Mouse (Mus musculus): ENCODE measurements at regions not wholly inside any gene's neighbourhood (a gene's known extent, or its start where the extent isn't known, plus 50 kb on each side); places are given as distances from the start of the nearest gene placed in this dataset.

- Histone ChIP-seq H3K27me3 (ENCODE audit: insufficient read depth, low read length) (no peaks in the 10 kb centered on the region), H3K27ac (no peak overlapping the region), H3K9ac (ENCODE audit: low read depth, low read length) (no peak overlapping the region), H3K9me3 (replicated peaks; ENCODE audit: low read length) (no peaks in the 10 kb centered on the region), H3K4me1 (replicated peaks; ENCODE audit: insufficient read depth, low read length) (no peaks in the 10 kb centered on the region), H3K4me3 (replicated peaks; ENCODE audit: low read depth, low read length) (no peak overlapping the region), H3K36me3 (ENCODE audit: insufficient read depth, low read length) (no peaks in the 10 kb centered on the region), H3K4me2 (ENCODE audit: low read length) (no peak overlapping the region)
- DNase-seq (ENCODE audit: low spot score) = no peak
- TF ChIP-seq CTCF (IDR thresholded peaks at IDR 0.05; ENCODE audit: low read depth) = no peak
- 80% methylated on average over 2 of the region's 2 CpGs for WGBS
- no peak for ATAC-seq (replicated peaks; ENCODE audit: low FRiP score, low read depth)
Measured at GRCm38 (mm10) chr8:87264999-87265398, 207.4 kb downstream of the Cbln1 start.

GRCm38 (mm10) chr8:87260305-87260704, 212.1 kb downstream of the Cbln1 start:
- no peaks in the 10 kb centered on the region for H3K4me1 ChIP-seq (replicated peaks; ENCODE audit: insufficient read depth, low read length)
- no peak overlapping the region for H3K4me2 ChIP-seq (ENCODE audit: low read length)
- H3K9ac ChIP-seq (ENCODE audit: low read depth, low read length) = no peak overlapping the region
- H3K36me3 ChIP-seq (ENCODE audit: insufficient read depth, low read length) = no peaks in the 10 kb centered on the region
- H3K27me3 ChIP-seq (ENCODE audit: insufficient read depth, low read length) = no peaks in the 10 kb centered on the region
- no peak overlapping the region for H3K27ac ChIP-seq
- TF ChIP-seq CTCF (IDR thresholded peaks at IDR 0.05; ENCODE audit: low read depth) = no peak
- whole genome bisulfite sequencing = 62% methylated on average over 2 of the region's 2 CpGs
- ATAC-seq (replicated peaks; ENCODE audit: low FRiP score, low read depth) (no peak), DNase-seq (ENCODE audit: low spot score) (no peak)
- no peak overlapping the region for H3K4me3 ChIP-seq (replicated peaks; ENCODE audit: low read depth, low read length)
- H3K9me3 ChIP-seq (replicated peaks; ENCODE audit: low read length) = no peaks in the 10 kb centered on the region

GRCm38 (mm10) chr8:87242681-87243080, 229.7 kb downstream of the Cbln1 start:
- no peak overlapping the region for H3K4me2 ChIP-seq (ENCODE audit: low read length)
- 78% methylated on average over 2 of the region's 2 CpGs for WGBS
- ATAC-seq (replicated peaks; ENCODE audit: low FRiP score, low read depth) = no peak

GRCm38 (mm10) chr8:87237181-87237580, 235.2 kb downstream of the Cbln1 start:
- Histone ChIP-seq H3K27me3 (ENCODE audit: insufficient read depth, low read length) (no peaks in the 10 kb centered on the region), H3K36me3 (ENCODE audit: insufficient read depth, low read length) (no peaks in the 10 kb centered on the region), H3K27ac (no peak overlapping the region), H3K4me2 (ENCODE audit: low read length) (no peak overlapping the region), H3K4me3 (replicated peaks; ENCODE audit: low read depth, low read length) (no peak overlapping the region), H3K9me3 (replicated peaks; ENCODE audit: low read length) (no peaks in the 10 kb centered on the region), H3K9ac (ENCODE audit: low read depth, low read length) (no peak overlapping the region), H3K4me1 (replicated peaks; ENCODE audit: insufficient read depth, low read length) (peaks cover 9% of the 10 kb centered on the region; the same call in 1 of the 2 replicates)
- ATAC-seq (replicated peaks; ENCODE audit: low FRiP score, low read depth) (no peak; the same call in 1 of the 2 replicates), DNase-seq (ENCODE audit: low spot score) (no peak)
- WGBS = 73% methylated on average over 7 of the region's 7 CpGs
- no peak for TF ChIP-seq CTCF (IDR thresholded peaks at IDR 0.05; ENCODE audit: low read depth)

More at GRCm38 (mm10) chr8:87242681-87243080, 229.7 kb downstream of the Cbln1 start:
- H3K9ac ChIP-seq (ENCODE audit: low read depth, low read length) = no peak overlapping the region
- no peak for DNase-seq (ENCODE audit: low spot score)
- no peaks in the 10 kb centered on the region for H3K4me1 ChIP-seq (replicated peaks; ENCODE audit: insufficient read depth, low read length)
- H3K4me3 ChIP-seq (replicated peaks; ENCODE audit: low read depth, low read length) = no peak overlapping the region
- H3K27ac ChIP-seq = no peak overlapping the region
- no peaks in the 10 kb centered on the region for H3K27me3 ChIP-seq (ENCODE audit: insufficient read depth, low read length)
- H3K9me3 ChIP-seq (replicated peaks; ENCODE audit: low read length) = no peaks in the 10 kb centered on the region
- no peak for TF ChIP-seq CTCF (IDR thresholded peaks at IDR 0.05; ENCODE audit: low read depth)
- no peaks in the 10 kb centered on the region for H3K36me3 ChIP-seq (ENCODE audit: insufficient read depth, low read length)

- H3K27ac ChIP-seq = no peak overlapping the region
- peaks cover 9% of the 10 kb centered on the region; the same call in 1 of the 2 replicates for H3K4me1 ChIP-seq (replicated peaks; ENCODE audit: insufficient read depth, low read length)
- no peak overlapping the region for H3K4me2 ChIP-seq (ENCODE audit: low read length)
- no peaks in the 10 kb centered on the region for H3K36me3 ChIP-seq (ENCODE audit: insufficient read depth, low read length)
- no peak overlapping the region for H3K9ac ChIP-seq (ENCODE audit: low read depth, low read length)
- no peak overlapping the region for H3K4me3 ChIP-seq (replicated peaks; ENCODE audit: low read depth, low read length)
- H3K9me3 ChIP-seq (replicated peaks; ENCODE audit: low read length) = no peaks in the 10 kb centered on the region
- DNase-seq (ENCODE audit: low spot score) (no peak), ATAC-seq (replicated peaks; ENCODE audit: low FRiP score, low read depth) (no peak)
- no peaks in the 10 kb centered on the region for H3K27me3 ChIP-seq (ENCODE audit: insufficient read depth, low read length)
- no peak for TF ChIP-seq CTCF (IDR thresholded peaks at IDR 0.05; ENCODE audit: low read depth)
- 70% methylated on average over 11 of the region's 11 CpGs for WGBS
Measured at GRCm38 (mm10) chr8:87236438-87236837, 236.0 kb downstream of the Cbln1 start.

- ATAC-seq (replicated peaks; ENCODE audit: low FRiP score, low read depth) (no peak), DNase-seq (ENCODE audit: low spot score) (peak; percentile 27)
- TF ChIP-seq CTCF (IDR thresholded peaks at IDR 0.05; ENCODE audit: low read depth) = no peak
- Histone ChIP-seq H3K4me2 (ENCODE audit: low read length) (peak overlapping the region; percentile 45), H3K4me3 (replicated peaks; ENCODE audit: low read depth, low read length) (no peak overlapping the region), H3K9ac (ENCODE audit: low read depth, low read length) (no peak overlapping the region), H3K9me3 (replicated peaks; ENCODE audit: low read length) (no peaks in the 10 kb centered on the region), H3K36me3 (ENCODE audit: insufficient read depth, low read length) (no peaks in the 10 kb centered on the region), H3K27me3 (ENCODE audit: insufficient read depth, low read length) (no peaks in the 10 kb centered on the region), H3K4me1 (replicated peaks; ENCODE audit: insufficient read depth, low read length) (peaks cover 9% of the 10 kb centered on the region; the same call in 1 of the 2 replicates), H3K27ac (no peak overlapping the region)
- WGBS = 23% methylated on average over 18 of the region's 18 CpGs
Measured at GRCm38 (mm10) chr8:87235341-87236075, 236.9 kb downstream of the Cbln1 start.

Data from kidney, postnatal 0 days (tissue).